Mouse (Mus musculus): ENCODE results near the gene Map3k5. TPM values are rescaled to one million over a fixed set of nuclear protein-coding genes. Genes with fewer than 3 reads are reported as not detected.

Map3k5 gene
- 100 to 1,000 TPM; 125 to 135 TPM for total RNA-seq (2023)

DNA sequence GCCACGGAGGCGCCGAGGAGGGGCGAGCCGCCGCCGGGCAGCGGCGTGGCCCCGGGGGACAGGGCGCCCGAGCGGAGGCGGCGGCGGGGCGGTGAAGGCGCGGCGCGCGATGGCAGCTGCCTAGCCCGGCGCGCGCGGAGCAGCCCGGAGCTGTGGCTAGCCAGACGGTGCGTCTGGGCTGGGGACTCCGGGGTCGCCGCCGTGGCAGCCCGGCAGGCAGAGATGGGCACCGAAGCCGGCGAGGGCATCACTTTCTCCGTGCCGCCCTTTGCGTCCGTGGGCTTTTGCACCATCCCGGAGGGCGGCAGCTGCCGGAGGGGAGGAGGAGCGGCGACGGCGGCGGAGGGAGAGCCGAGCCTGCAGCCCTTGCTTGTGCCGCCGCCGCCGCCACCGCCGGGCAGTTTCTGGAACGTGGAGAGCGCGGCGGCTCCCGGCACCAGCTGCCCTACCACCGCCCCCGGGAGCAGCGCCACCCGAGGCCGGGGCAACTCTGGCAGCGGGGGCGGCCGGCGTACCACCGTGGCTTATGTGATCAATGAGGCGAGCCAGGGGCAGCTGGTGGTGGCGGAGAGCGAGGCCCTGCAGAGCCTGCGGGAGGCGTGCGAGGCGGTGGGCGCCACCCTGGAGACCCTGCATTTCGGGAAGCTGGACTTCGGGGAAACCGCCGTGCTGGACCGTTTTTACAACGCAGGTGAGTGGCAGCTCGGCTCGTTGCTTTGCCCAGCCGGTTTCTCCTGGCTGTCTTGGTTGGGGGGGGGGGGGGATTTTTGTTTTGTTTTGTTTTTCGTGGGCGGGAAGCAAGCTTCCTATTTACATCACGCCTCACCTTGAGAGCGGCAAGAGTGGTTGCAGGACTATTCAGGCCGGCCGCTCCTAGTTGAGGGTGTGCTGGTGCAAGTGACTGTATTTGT, at the start of gene Map3k5:
Gene Map3k5 (plus strand): TSS at position 89 of the 911 bp plus-strand sequence.

DNA sequence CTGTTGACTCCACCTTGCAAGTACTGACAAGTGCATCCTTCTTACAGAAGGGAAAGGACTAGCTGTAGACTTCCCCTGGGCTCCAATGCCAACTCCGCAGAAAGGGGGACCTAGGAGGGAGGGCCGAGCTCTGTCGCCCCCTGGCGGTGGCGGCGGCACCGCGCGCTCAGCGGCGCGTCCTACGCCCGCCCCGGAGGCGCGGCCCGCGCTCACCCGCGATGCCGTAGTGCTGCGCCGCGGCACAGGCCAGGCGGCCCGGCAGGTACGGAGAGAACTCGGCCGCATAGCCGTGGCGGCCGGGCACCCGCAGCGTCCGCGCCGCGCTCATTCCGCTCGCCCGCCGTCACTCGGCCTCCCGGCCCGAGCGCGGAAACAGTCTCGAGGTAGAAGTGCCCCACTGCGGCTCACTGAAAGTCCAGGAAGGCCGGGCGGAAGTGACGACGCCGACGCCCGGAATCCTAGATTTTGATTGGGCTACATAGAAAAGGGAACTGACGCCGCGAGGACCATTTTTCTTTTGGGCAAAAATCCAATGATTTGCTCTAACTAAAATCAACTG, 26.9 kb upstream of the Map3k5 start, which contains the start of gene Pex7:
Gene Pex7 (minus strand): TSS at position 444 of the 559 bp plus-strand sequence.

GRCm38 (mm10) chr10:20148130-20148772, 214.0 kb downstream of the Map3k5 start, which contains the start of gene Map7:
Map7 (plus strand) TSS chr10:20148471.

Other genes with a start within 250 kb of the Map3k5 start
- gene Il20ra, start 221.9 kb upstream of the Map3k5 start, total RNA-seq (2023), result not detected
- gene Slc35d3, start 83.0 kb upstream of the Map3k5 start, total RNA-seq (2023), result under 1 TPM; 0.24 to 0.50 TPM
- 10 to 100 TPM; 13.8 to 14.6 TPM for gene Pex7, start 26.8 kb upstream of the Map3k5 start, total RNA-seq (2023)
- gene Map7, start 214.0 kb downstream of the Map3k5 start, total RNA-seq (2023), result 1 to 10 TPM; 2.7 to 2.8 TPM

Data from neutrophil, adult 83 days (primary cell).